Mouse (Mus musculus) 416B (cell line): Measurements from ENCODE around the gene Gltp.
A peak's percentile ranks its signal among the peaks of the same experiment; 100 is the strongest.

Source experiments
- DNase-seq: peaks from one replicate; pipeline ENCODE4 v3.0.0; 2011; ENCODE audit warnings: low read depth

The Gltp gene

GRCm38 (mm10) chr5:114658255-114658654 lies 32.5 kb downstream of the Gltp start, which contains the start of gene Trpv4:
Trpv4 (minus strand) TSS chr5:114658421.
- no peak for DNase-seq

- no peak for DNase-seq
Observed at GRCm38 (mm10) chr5:114657426-114657825, 33.4 kb downstream of the Gltp start.

GRCm38 (mm10) chr5:114656305-114656704 lies 34.5 kb downstream of the Gltp start:
- no peak for DNase-seq

GRCm38 (mm10) chr5:114655721-114656120 lies 35.1 kb downstream of the Gltp start:
- no peak for DNase-seq

GRCm38 (mm10) chr5:114653656-114654437 lies 36.9 kb downstream of the Gltp start:
- no peak for DNase-seq

- DNase-seq, result peak; percentile 53
Observed at GRCm38 (mm10) chr5:114651449-114651848, 39.3 kb downstream of the Gltp start.

GRCm38 (mm10) chr5:114651002-114651401 lies 39.8 kb downstream of the Gltp start:
- DNase-seq, result peak; percentile 35

- no peak for DNase-seq
Observed at GRCm38 (mm10) chr5:114648728-114649311, 42.0 kb downstream of the Gltp start.

- no peak for DNase-seq
Observed at GRCm38 (mm10) chr5:114647211-114647974, 43.4 kb downstream of the Gltp start.

GRCm38 (mm10) chr5:114645916-114646315 lies 44.9 kb downstream of the Gltp start:
- DNase-seq, result no peak

GRCm38 (mm10) chr5:114644918-114645317 lies 45.9 kb downstream of the Gltp start:
- peak; percentile 37 for DNase-seq

- no peak for DNase-seq
Observed at GRCm38 (mm10) chr5:114640809-114641208, 50.0 kb downstream of the Gltp start.

GRCm38 (mm10) chr5:114639645-114639957 lies 51.2 kb downstream of the Gltp start:
- no peak for DNase-seq

- peak; percentile 85 for DNase-seq
Observed at GRCm38 (mm10) chr5:114638769-114639644, 51.8 kb downstream of the Gltp start.

- no peak for DNase-seq
Observed at GRCm38 (mm10) chr5:114636091-114636490, 54.7 kb downstream of the Gltp start.

GRCm38 (mm10) chr5:114631336-114631735 lies 59.4 kb downstream of the Gltp start:
- peak; percentile 59 for DNase-seq

GRCm38 (mm10) chr5:114625590-114625989 lies 65.2 kb downstream of the Gltp start:
- DNase-seq, result peak; percentile 71

GRCm38 (mm10) chr5:114620305-114620704 lies 70.5 kb downstream of the Gltp start:
- peak; percentile 81 for DNase-seq
